Mouse (Mus musculus) megakaryocyte-erythroid progenitor cell, adult 5-6 weeks (primary cell): ENCODE measurements around the gene Trim50. TPM values are rescaled to one million over a fixed set of nuclear protein-coding genes. Genes with fewer than 3 reads are reported as not detected.
"Not testable (repeated sequence)": the region's sequence is repeated elsewhere in the genome, so short reads cannot be mapped to it uniquely, and the experiment has no call there.

Source experiments
- ATAC-seq: replicated peaks from 2 replicates; pipeline ENCODE4 v1.8.0; 2016; ENCODE audit warnings: mild to moderate bottlenecking, inconsistent platforms; ENCODE audit not compliant: severe bottlenecking, poor library complexity, low FRiP score, low TSS enrichment
- total RNA-seq, 2 experiments: library from RNA; stranded (forward) in 1 of 2; stranded (reverse) in 1 of 2; fragments of 200-1000, 215-1000 nt in 1 of 2; fragments of >200 nt in 1 of 2; fragmentation: Nextera tagmentation in 1 of 2; gene quantifications; 2 replicates each; pipeline ENCODE4 v1.2.3; 2014 to 2017

The Trim50 gene
- total RNA-seq, 2 experiments from 2014 or later = not detected

DNA sequence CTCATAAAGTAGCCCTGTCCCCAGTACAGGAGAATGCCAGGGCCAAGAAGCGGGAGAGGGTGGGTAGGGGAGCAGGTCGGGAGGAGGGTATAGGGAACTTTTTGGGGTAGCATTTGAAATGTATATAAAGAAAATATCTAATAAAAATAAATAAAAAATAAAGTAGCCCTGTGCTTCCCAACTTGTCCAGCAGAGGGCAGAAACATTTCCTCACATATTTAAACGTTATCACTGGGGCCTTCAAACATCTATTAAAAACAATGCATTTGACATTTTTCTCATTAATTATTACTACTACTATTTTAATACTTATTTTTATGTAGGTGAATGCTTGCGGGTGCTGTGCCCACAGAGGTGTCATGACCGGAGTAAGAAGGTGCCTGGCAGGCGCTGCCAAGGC, 14.7 kb downstream of the Trim50 start:
- no peak for ATAC-seq

DNA sequence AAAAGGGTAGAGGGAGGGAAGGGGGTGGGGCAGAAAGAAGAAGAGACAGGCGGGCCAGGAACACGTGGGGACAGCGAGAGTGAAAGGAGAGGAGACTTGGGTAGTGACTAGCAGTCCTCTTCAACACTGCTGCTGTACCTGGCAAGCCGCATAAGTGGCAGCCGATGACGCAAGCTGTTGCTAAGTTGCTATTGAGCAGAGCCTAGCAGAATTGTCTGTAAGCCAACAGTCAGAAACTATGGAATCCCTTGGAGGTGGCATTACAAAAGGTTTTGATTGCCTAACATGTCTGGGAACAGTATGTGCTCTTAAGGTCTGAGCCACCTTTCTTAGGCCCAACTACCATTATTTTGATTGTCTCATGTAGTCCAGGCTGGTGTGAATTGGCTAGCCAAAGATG, 15.2 kb downstream of the Trim50 start:
- ATAC-seq = no peak

DNA sequence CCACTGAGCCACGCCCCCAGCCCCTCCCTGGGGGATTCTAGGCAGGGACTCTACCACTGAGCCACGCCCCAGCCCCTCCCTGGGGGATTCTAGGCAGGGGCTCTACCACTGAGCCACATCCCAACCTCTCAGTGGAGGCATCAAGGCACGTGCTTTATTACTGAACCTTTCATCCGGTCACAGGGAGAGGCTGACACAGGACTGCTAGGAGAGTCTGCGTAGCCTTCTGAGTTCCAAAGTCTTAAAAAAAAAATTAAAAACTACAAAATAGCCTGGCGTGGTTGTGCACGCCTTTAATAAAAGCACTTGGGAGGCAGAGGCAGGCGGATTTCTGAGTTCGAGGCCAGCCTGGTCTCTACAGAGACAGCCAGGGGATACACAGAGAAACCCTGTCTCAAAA, 16.1 kb downstream of the Trim50 start:
- not testable (repeated sequence) for ATAC-seq

DNA sequence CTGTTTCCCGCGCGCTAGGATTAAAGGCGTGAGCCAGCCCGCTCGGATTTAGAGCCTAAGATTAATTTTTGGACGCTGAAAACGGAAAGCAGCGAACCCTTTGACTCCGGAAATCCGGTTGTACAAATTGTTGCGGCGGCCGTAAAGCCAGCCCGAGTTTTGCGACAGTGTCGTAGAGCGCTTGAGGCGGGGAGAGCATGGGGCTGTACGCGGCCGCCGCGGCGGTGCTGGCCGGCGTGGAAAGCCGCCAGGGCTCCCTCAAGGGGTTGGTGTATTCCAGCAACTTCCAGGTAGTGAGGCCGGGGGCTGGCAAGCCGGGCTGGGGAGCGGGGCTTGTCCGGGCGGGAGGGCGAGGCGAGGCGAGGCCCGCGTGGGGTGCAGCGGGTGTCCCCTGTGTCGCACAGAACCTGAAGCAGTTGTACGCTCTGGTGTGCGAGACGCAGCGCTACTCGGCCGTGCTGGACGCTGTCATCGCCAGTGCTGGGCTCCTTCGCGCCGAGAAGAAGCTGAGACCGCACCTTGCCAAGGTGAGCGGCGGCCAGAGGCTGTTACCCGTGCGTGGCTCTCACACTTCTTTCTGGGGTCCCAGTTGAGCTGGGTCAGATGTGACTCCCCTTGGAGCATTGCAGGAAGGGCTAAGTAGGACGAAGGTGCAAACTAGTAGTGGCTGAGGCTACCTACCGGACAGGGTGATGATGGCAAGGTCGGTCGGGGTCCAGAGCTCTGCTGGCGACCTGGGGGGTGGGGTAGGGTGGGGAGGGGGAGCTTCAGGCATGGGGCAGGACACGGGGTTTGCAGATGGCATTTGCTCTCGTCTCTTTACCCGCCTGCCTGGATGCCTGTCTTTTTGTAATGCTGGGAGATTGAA, 16.9 kb downstream of the Trim50 start, which contains the start of gene Nsun5:
Gene Nsun5, plus strand, starts transcription at position 167 of the 868 bp plus-strand sequence.
- ATAC-seq = peak; percentile 55

DNA sequence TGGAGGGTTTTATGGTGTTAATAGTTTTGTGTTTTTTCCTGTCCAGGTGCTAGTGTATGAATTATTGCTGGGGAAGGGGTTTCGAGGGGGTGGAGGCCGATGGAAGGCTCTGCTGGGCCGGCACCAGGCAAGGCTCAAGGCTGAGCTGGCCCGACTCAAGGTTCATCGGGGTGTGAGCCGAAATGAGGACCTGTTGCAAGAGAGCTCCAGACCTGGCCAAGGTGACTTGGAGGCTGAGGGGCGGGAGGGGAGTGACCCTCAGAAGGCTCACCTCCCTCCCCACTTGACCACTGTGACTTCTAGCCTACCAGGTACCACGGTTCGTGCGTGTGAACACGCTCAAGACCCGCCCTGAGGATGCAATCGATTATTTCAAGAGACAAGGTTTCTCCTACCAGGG, 18.1 kb downstream of the Trim50 start:
- no peak for ATAC-seq

DNA sequence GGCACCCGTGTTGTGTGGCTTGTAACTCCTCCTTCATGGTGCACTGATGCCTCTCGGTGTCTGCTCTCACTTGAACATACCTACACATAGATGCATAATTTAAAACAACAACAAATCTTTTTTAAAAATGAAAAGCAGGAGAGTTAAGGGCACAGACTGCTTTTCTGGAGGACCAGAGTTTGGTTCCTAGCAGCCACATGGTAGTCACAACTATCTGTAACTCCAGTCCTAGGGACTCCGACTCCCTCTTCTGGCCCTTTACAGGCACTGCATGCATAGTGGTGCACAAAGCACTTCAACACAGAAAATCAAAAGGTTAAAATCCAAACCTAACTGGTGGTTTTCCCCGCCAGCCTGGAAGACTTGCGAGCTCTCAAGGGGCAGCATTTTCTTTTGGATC, 20.5 kb downstream of the Trim50 start:
- no peak for ATAC-seq

DNA sequence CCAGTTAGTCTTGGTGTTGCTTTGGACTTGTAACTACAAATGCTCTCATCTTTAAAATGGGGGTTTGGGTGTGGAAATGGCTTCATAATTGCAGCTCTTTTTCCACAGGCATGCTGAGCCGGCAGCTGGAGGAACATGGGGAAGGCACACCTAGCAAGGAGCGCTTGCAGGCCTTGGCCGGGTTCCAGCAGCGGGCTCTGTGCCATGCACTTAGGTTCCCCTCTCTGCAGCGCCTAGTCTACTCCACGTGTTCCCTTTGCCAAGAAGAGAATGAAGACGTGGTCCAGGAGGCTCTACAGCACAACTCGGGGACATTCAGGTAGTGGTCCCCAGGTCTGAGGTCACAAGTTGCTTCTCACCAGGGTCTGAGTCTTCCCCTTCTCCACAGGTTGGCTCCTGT, 22.1 kb downstream of the Trim50 start:
- ATAC-seq = no peak

DNA sequence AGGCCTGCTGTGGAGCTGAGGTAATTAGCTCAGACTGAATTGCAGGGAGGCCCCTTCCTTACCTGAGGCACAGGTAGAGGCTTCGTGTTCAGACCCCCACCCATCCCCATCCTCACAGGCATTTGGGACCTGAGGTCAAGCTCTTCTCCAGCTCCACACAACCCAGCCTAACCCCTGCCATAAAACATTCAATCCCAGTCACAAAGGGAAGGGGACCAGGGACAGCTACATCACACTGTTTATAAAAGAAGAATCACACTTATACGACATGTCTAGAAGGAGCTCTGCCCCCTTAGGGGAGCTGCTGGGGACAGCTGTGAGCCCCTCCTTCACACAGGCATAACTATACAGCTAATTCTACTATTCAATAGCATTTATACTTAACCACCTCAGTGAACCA, 23.2 kb downstream of the Trim50 start:
- ATAC-seq = no peak

DNA sequence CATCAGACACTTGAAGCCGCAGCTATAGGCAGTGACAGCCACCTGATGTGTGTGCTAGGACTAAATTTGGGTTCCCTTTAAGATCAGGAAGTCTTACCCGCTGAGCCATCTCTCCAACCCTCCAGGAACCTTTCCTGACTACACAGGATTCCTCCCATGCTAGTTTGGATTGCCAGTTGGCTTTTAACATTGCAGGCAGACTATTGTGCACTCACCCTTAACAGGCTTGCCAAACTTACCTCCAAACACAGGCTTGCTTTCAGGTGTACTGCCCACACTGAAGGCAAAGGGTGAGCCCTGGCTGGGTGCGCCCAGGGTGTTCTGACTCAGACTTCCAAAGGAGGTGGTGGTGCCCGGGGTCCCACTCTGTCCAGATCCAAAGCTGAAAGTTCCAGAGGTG, 27.6 kb downstream of the Trim50 start:
- ATAC-seq = no peak

DNA sequence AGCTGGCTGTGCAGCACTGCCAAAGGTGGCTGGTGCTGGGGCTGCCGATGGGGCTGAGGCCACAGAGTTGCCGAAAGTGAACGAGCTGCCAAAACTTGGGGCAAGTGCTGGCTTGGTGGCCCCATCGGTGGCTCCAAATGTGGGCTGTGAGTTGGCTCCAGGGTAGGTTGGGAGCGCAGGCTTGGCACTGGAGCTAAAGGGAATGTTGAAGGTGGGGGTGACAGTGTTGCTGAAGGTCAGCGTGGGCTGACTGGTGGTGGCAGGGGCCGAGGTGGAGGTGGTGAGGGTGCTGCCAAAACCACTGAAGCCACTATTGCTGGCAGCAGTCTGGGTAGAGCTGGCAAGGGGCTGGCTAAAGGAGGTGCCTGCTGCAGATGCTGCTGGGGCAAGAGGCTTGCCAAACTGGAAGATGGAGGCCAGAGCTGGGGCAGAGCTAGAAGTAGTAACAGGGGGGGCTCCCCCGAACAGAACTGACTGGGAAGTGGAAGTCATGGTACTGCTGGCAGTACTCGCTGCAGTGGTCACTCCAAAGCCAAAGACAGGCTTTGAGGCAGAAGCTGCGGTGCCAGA, 28.3 kb downstream of the Trim50 start:
- no peak for ATAC-seq

DNA sequence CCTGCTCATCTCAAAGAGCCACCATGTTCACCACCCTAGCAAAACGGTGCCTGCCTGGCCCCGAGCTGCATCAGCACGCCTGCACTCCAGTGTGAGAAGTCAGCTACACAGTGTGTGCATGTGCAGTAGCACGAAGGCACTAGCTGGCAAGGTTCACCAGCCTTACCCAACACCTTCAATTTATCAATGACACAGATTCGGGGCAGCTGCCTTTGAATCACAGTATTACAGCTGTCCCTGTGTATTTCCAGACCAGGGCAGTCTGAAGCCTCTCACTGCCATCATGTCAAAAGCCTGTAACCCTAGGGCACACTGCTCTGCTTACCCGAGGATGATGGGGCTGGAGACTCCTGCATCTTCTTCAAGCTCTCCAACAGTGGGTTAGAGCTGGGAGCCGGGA, 29.7 kb downstream of the Trim50 start:
- no peak for ATAC-seq

DNA sequence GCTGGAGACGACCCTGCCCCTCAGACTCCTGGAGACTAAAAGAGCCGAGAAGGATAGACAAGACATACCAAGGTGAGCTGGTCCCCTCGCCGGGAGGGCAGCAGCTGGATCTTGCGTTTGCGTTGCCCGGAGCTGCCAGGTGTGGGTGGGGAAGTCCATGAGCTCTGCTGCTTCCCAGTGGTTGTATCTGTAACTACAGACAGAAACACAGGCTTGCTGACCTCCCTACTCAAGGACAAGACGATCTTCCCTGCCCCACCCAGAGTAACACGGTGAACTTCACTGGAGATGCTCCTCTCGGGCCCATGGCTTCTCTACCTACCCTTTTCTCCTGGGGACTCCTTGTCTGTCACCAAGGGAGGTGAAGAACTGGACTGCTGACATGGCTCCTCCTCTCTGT, 30.7 kb downstream of the Trim50 start:
- peak; percentile 10; the same call in 1 of the 2 replicates for ATAC-seq

DNA sequence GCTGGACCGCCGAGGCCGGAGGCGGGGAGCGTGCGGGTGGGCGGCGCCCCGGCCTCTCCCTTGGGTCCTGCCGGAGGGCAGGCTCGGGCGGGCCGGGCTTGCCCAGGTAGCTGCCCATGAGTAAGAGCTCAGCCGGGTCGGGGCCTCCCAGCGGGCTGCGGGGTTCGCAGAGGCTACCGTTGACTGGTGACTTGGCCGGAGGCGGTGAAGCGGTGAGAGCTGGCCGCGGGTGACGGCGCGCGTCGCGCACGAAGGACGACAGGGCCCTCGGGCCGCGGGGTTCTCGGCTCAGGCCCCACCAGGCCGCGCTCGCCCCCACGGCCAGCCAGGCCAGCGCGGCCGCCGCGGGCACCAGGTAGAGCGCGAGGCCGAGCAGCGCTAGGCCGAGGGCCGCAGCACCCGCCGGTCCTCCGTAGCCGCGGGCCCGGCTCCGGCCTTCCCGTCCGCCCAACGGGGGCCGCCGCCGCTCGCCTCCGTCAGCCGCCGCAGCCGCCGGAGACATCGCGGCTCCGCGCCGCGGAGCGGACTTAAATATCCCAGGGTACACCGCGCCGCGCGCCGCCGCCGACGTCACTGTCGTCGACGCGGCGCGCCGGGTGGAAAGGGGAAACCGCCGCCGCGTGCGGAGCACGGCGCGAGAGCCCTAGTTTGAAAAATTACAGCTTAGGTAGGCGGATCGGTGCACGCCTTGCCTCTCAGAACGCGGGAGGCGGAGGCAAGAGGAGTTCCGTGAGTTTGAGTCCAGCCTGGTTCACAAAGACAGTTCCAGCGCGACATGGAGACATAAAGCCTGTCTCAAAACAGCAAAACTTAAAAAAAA, 41.1 kb downstream of the Trim50 start, which contains the start of gene Pom121:
Gene Pom121, minus strand, starts transcription at position 543 of the 820 bp plus-strand sequence.
- ATAC-seq = peak; percentile 83

DNA sequence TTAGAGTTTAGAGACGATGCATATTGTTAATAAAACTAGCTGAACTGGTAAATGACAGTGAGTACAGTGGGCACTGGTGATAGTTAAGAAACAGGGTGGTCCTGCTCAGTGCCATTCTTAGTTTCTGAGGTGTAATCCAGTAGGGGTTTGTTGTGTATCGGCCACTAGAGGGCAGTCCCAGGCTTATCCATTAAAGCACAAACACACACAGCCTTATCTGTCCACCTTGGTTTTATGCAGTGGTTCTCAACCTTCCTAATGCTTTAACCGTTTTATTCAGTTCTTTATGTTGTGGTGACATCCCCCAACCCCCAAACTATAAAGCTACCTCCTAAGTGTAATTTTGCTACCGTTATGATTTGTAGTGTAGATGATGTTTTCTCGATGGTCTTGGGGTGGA, 42.7 kb downstream of the Trim50 start:
- peak; percentile 76 for ATAC-seq

DNA sequence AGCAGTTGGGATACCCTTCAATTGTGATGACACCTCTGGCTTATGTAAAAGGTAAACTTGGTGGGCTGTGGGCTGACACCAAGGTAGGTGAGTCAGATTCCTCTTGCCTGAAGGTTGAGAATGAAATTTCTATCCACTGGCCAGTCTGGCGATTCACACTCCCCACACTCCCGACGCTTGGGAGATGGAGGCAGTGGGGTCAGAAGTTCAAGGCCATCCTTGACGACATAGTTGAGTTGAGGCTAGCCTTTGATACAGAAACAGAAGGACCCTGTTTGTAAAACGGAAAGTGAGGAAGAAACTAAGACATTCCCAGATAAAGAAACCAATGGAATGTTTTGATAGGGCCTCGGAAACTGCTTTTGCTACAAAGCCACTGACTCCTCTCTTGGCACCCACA, 46.3 kb downstream of the Trim50 start:
- ATAC-seq = no peak

DNA sequence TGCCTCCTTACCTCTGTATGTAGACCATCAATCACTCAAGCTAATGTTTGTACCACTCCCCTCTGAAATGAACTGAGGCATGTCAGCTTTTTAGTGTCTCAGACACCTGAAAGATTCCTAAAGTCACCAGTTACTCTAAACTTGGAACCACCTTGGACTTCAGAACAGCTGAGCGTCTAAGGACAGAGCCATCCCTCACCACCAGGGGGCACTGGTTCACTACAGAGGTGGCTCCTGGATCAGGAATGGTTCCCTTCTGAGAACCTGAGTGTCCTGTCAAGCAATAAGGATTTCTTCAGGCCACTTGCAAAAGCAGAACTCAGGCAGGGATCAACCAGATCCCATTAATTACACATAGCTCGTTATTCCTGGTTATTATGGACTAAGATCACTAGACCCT, 47.1 kb downstream of the Trim50 start:
- ATAC-seq = peak; percentile 72

DNA sequence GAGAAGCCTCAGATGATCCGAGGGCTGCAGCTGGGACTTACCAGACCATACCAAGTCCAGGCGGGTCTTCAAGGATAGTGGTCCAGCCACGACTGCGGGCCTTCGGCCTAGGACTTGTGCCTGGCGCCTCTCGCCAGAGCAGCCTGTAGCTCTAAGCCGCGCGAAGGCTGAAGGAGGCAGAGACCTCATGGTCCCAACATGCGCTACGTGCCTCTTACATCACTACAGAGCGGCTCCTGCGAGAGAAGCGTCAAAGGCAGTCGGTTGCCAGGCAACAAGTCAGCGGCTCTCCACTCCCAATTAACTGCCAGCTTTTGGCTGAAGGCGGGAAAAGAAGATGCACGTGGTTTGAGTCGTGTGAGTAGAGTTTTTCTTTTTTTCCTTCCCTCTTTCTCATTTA, 51.5 kb downstream of the Trim50 start:
- ATAC-seq = no peak

DNA sequence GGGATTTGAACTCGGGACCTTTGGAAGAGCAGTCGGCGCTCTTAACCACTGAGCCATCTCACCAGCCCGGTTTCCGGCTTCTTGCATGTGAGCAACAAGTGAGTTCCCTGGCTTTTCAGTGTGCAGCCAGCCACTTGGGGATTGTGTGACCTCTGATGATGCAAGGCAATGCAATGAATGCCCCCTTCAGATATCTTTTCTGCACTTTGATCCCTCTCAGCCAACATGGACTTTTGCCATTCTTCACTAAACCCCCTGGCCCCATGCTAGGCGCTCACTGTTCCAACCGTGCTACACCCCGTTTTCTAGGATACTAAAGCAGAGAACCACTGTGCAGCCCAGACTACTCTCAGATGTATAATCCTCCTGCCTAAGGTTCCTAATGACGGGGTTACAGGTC, 52.3 kb downstream of the Trim50 start:
- ATAC-seq = no peak

DNA sequence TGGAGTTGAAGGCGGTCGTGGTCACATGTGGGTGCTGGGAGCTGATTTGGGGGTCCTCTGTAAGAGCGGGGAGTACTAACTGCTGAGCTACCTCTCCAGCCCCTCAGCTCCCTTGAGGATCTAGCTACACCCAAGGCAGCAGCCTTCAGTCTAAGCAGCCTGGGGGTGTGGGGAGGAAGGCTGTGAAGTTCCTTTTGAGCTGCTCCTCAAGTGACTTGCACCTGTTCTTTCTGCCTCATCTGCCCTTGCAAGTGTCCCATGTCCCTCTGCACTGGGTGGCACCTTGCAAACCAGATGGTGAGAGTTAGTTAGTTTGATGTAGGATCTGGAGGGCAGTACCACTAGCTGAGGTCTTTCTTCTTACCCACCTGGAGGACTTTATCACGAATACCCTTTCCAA, 55.0 kb downstream of the Trim50 start:
- no peak for ATAC-seq

DNA sequence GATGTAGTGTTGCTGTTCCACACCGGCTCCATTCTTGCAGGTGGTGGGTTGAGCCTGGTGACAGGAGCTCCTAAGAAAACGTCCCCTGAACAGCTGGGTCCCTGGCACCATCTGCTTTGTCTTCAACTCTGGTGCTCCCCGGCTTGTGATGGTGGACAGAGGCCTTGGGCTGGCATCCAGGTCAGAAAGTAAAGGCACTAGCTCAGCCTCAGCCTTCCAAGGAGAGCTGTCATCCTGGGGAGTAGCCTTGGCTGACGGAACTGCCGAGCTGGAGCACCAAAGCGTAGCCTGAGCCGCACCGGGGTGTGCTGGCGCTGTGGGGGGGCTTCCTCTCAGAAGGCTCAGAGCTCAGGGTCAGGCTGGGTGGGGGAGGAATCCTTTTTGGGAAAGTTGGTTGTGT, 57.2 kb downstream of the Trim50 start:
- ATAC-seq = no peak
